Mouse (Mus musculus) kidney, embryonic 16.5 days (tissue): ENCODE results near the gene Slc41a3. TPM values are rescaled to one million over a fixed set of nuclear protein-coding genes. Genes with fewer than 3 reads are reported as not detected.

Experiments used
- ATAC-seq: fragments of 200-750 bp; cut with Nextera tagmentation; 2 replicates; pipeline ENCODE4 v1.8.0; 2017; ENCODE audit warnings: moderate TSS enrichment; ENCODE audit not compliant: low FRiP score, low TSS enrichment
- H3K27ac ChIP-seq: fragments of 300-500 bp; sonication (generic); 2 replicates; pipeline ENCODE4 v1.5.1; 2014; ENCODE audit warnings: low read length
- H3K27me3 ChIP-seq: fragments of 300-500 bp; sonication (generic); 2 replicates; pipeline ENCODE4 v1.6.1; 2014; ENCODE audit warnings: low read length, control low read depth, mixed read lengths; ENCODE audit not compliant: insufficient read depth
- H3K36me3 ChIP-seq: fragments of 300-500 bp; sonication (generic); 2 replicates; pipeline ENCODE4 v1.6.1; 2014; ENCODE audit warnings: low read length, control low read depth, mixed read lengths; ENCODE audit not compliant: insufficient read depth
- H3K4me1 ChIP-seq: fragments of 300-500 bp; sonication (generic); 2 replicates; pipeline ENCODE4 v1.6.1; 2014; ENCODE audit warnings: low read length, control low read depth, mixed read lengths; ENCODE audit not compliant: insufficient read depth
- H3K4me2 ChIP-seq: fragments of 300-500 bp; sonication (generic); replicated peaks from 2 replicates; pipeline ENCODE4 v1.6.1; 2014; ENCODE audit warnings: low read depth, low read length
- H3K4me3 ChIP-seq: fragments of 300-500 bp; sonication (generic); 2 replicates; pipeline ENCODE4 v1.5.1; 2014; ENCODE audit warnings: mild to moderate bottlenecking, low read length
- H3K9ac ChIP-seq: fragments of 300-500 bp; sonication (generic); replicated peaks from 2 replicates; pipeline ENCODE4 v1.6.1; 2014; ENCODE audit warnings: low read length
- H3K9me3 ChIP-seq: fragments of 300-500 bp; sonication (generic); 2 replicates; pipeline ENCODE4 v1.6.1; 2016; ENCODE audit warnings: low read length, control low read depth
- WGBS: fragments of 180-500 bp; shearing (Covaris S2); extraction: QIAGEN DNeasy Blood & Tissue Kit; methylation state at CpG from one replicate; pipeline ENCODE4 v1.1.7; 2014; 5-methylcytosine and 5-hydroxymethylcytosine counted together
- polyA plus RNA-seq: library from polyadenylated mRNA; unstranded; fragments of >200 nt; fragmentation: Nextera tagmentation; extraction: Ambion mirVana; gene quantifications from 2 replicates; pipeline ENCODE4 v1.2.1, GENCODE M21; 2015

Slc41a3 gene
- polyA plus RNA-seq, 1 experiment from 2014 or later, result 7.2 TPM

GRCm38 (mm10) chr6:90606538-90606937 lies 2.0 kb downstream of the Slc41a3 start:
- Histone ChIP-seq H3K27ac (no peak overlapping the region), H3K4me1 (peaks cover 14% of the 10 kb centered on the region), H3K9me3 (no peaks in the 10 kb centered on the region), H3K36me3 (no peaks in the 10 kb centered on the region), H3K4me3 (no peak overlapping the region), H3K9ac (no peak overlapping the region), H3K4me2 (no peak overlapping the region), H3K27me3 (no peaks in the 10 kb centered on the region)
- WGBS, result 26% methylated on average over 7 of the region's 7 CpGs
- ATAC-seq, result no peak

- Histone ChIP-seq H3K27me3 (no peaks in the 10 kb centered on the region), H3K4me1 (peaks cover 14% of the 10 kb centered on the region), H3K4me2 (no peak overlapping the region), H3K9ac (no peak overlapping the region), H3K4me3 (no peak overlapping the region), H3K27ac (no peak overlapping the region), H3K9me3 (no peaks in the 10 kb centered on the region), H3K36me3 (no peaks in the 10 kb centered on the region)
- no peak for ATAC-seq
- 13% methylated on average over 5 of the region's 5 CpGs for WGBS
Observed at GRCm38 (mm10) chr6:90607196-90607595, 2.7 kb downstream of the Slc41a3 start.

- no peak overlapping the region for H3K4me2 ChIP-seq
- peaks cover 14% of the 10 kb centered on the region for H3K4me1 ChIP-seq
- no peak overlapping the region for H3K27ac ChIP-seq
- no peak overlapping the region for H3K4me3 ChIP-seq
- WGBS, result 64% methylated on average over 6 of the region's 6 CpGs
- H3K9ac ChIP-seq, result no peak overlapping the region
- H3K36me3 ChIP-seq, result no peaks in the 10 kb centered on the region
- no peak for ATAC-seq
- no peaks in the 10 kb centered on the region for H3K9me3 ChIP-seq
- no peaks in the 10 kb centered on the region for H3K27me3 ChIP-seq
Observed at GRCm38 (mm10) chr6:90608186-90608585, 3.7 kb downstream of the Slc41a3 start.

DNA sequence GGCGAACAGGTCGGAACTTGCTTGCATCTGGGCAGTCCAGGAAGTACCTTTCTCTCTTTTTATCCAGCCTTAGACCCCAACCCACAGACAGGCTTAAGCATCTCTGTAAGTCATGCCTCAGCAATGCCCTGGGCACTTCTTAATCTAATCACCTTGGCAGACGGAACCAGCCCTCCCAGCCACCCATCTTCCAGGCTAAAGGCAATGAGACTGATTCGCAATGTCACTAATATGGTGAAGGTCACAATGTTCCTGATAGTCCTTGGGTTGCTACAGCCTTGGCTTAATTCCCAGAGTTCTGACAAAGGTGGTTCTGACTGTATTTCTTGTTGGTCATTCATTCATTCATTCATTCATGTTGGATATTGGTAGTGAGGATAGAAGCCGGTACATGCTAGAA lies 5.7 kb downstream of the Slc41a3 start:
- Histone ChIP-seq H3K36me3 (no peaks in the 10 kb centered on the region), H3K4me2 (no peak overlapping the region), H3K9ac (no peak overlapping the region), H3K9me3 (no peaks in the 10 kb centered on the region), H3K27me3 (no peaks in the 10 kb centered on the region), H3K4me1 (peaks cover 11% of the 10 kb centered on the region), H3K27ac (no peak overlapping the region), H3K4me3 (no peak overlapping the region)
- 92% methylated on average over 5 of the region's 5 CpGs for WGBS
- ATAC-seq, result no peak

DNA sequence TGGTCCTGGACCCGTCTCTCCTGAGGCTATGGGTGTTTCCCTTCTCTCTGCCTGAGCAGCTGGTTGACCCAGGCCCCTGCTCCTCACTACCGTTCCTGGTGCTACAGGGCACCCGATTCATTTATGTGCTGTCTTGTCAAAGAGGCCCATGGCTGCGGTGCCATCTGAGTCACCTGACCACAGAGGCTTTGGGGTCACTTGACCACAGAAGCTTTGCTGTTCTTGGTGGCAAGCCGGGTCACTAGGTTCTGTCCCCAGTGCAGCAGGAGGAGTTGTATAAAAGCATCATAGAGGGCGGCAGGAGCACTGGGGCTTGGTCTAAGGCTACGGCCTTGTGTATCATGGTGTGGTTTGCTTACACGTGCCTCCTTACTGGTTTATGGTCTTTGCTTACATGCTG lies 8.8 kb downstream of the Slc41a3 start:
- Histone ChIP-seq H3K4me2 (no peak overlapping the region), H3K9ac (no peak overlapping the region), H3K9me3 (no peaks in the 10 kb centered on the region), H3K27me3 (no peaks in the 10 kb centered on the region), H3K27ac (no peak overlapping the region), H3K4me3 (no peak overlapping the region), H3K36me3 (no peaks in the 10 kb centered on the region), H3K4me1 (no peaks in the 10 kb centered on the region)
- no peak for ATAC-seq
- WGBS, result 76% methylated on average over 8 of the region's 8 CpGs

- Histone ChIP-seq H3K36me3 (no peaks in the 10 kb centered on the region), H3K9ac (no peak overlapping the region), H3K27ac (no peak overlapping the region), H3K27me3 (no peaks in the 10 kb centered on the region), H3K4me3 (no peak overlapping the region), H3K4me2 (no peak overlapping the region), H3K4me1 (peaks cover 17% of the 10 kb centered on the region), H3K9me3 (no peaks in the 10 kb centered on the region)
- WGBS, result 83% methylated on average over 7 of the region's 7 CpGs
- ATAC-seq, result no peak
Observed at GRCm38 (mm10) chr6:90615362-90615761, 10.8 kb downstream of the Slc41a3 start.

DNA sequence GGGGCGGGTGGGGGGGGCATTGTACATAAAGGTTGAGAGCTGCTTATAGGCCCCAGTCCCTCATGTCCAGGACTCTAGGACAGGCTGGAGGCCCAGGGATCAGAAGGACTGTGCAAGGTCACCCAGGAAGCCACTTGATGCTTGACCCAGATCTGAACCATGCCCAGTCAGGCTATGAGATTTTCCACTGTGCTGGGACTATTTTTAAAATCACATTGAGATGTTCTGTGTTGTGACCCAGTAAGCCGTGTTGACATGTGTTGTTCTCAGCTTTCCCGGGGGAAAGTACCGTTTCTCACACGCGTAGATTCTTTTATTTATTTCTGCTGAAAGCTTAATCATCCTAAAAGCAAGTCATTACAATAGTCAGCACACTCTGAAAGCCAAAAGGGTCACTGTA lies 11.5 kb downstream of the Slc41a3 start:
- H3K36me3 ChIP-seq, result no peaks in the 10 kb centered on the region
- no peak overlapping the region for H3K4me2 ChIP-seq
- no peak for ATAC-seq
- no peak overlapping the region for H3K9ac ChIP-seq
- no peaks in the 10 kb centered on the region for H3K27me3 ChIP-seq
- H3K27ac ChIP-seq, result no peak overlapping the region
- peaks cover 23% of the 10 kb centered on the region for H3K4me1 ChIP-seq
- no peaks in the 10 kb centered on the region for H3K9me3 ChIP-seq
- WGBS, result 76% methylated on average over 6 of the region's 6 CpGs
- H3K4me3 ChIP-seq, result no peak overlapping the region

GRCm38 (mm10) chr6:90616481-90616880 lies 12.0 kb downstream of the Slc41a3 start:
- Histone ChIP-seq H3K27me3 (no peaks in the 10 kb centered on the region), H3K4me2 (no peak overlapping the region), H3K36me3 (no peaks in the 10 kb centered on the region), H3K27ac (no peak overlapping the region), H3K4me3 (no peak overlapping the region), H3K9ac (no peak overlapping the region), H3K9me3 (no peaks in the 10 kb centered on the region), H3K4me1 (peaks cover 28% of the 10 kb centered on the region)
- WGBS, result 81% methylated on average over 6 of the region's 6 CpGs
- ATAC-seq, result no peak

GRCm38 (mm10) chr6:90618274-90618673 lies 13.7 kb downstream of the Slc41a3 start:
- H3K9me3 ChIP-seq, result no peaks in the 10 kb centered on the region
- no peak overlapping the region for H3K27ac ChIP-seq
- H3K4me3 ChIP-seq, result no peak overlapping the region
- 65% methylated on average over 4 of the region's 4 CpGs for WGBS
- H3K4me2 ChIP-seq, result no peak overlapping the region
- no peaks in the 10 kb centered on the region for H3K36me3 ChIP-seq
- H3K27me3 ChIP-seq, result no peaks in the 10 kb centered on the region
- H3K9ac ChIP-seq, result no peak overlapping the region
- peaks cover 41% of the 10 kb centered on the region for H3K4me1 ChIP-seq
- ATAC-seq, result no peak

DNA sequence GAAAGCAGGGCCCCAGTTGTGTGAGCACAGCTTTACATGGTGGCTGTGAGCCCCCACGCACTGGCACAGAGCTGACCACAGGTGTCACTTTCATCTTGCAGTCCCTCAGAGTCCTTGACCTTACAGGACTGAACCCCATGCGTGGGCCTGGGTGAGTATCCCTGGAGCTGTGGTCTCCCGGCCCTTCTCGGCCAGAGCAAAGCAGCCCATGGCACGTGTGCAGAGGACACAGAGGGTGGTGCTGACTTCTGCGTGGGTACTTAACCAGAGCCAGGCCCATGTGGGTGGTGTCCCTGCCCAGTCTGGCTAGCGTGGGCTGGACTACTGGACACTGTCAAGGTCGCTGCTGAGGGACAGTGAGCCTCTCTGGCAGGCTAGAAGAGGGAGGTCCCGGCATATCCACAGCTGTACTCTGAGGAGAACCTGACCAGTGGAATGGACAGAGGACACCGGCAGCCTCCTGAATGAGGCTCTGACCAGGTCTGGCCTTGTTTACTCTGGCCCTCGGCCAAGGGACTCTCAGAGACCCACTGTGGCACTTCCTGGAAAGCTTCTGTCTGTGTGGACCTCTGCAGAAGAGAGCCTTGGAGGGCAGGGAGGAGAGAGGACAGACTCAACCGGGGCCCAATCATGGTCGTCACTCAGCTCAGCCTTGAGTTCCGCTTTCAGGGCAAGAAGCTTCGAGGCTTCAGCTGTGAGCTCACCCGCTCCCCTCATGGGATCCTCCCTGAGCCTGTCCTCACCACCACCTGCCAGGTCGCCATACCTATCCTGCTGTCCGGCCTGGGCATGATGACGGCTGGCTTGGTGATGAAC lies 14.5 kb downstream of the Slc41a3 start:
- no peak overlapping the region for H3K9ac ChIP-seq
- ATAC-seq, result peak; percentile 62
- no peaks in the 10 kb centered on the region for H3K36me3 ChIP-seq
- peaks cover 44% of the 10 kb centered on the region for H3K4me1 ChIP-seq
- no peak overlapping the region for H3K4me2 ChIP-seq
- peak overlapping the region; percentile 32; the same call in 1 of the 2 replicates for H3K27ac ChIP-seq
- no peak overlapping the region for H3K4me3 ChIP-seq
- 48% methylated on average over 19 of the region's 19 CpGs for WGBS
- H3K27me3 ChIP-seq, result no peaks in the 10 kb centered on the region
- no peaks in the 10 kb centered on the region for H3K9me3 ChIP-seq
